Mouse (Mus musculus) midbrain, embryonic 10.5 days (tissue): ENCODE data around the gene Spata3. TPM values are rescaled to one million over a fixed set of nuclear protein-coding genes. Genes with fewer than 3 reads are reported as not detected.
A peak's percentile ranks its signal among the peaks of the same experiment; 100 is the strongest.

Experiments used
- DNase-seq: peaks from one replicate; pipeline ENCODE4 v3.0.0-alpha.2; 2017; ENCODE audit warnings: low spot score
- H3K27ac ChIP-seq: fragments of 300-500 bp; sonication (generic); replicated peaks from 2 replicates; pipeline ENCODE4 v1.5.1; 2016; ENCODE audit warnings: mild to moderate bottlenecking
- H3K27me3 ChIP-seq: fragments of 300-500 bp; sonication (generic); 2 replicates; pipeline ENCODE4 v1.6.1; 2016; ENCODE audit warnings: low read depth, mild to moderate bottlenecking; ENCODE audit not compliant: poor library complexity, severe bottlenecking
- H3K36me3 ChIP-seq: fragments of 300-500 bp; sonication (generic); 2 replicates; pipeline ENCODE4 v1.6.1; 2016; ENCODE audit warnings: mild to moderate bottlenecking, moderate library complexity
- H3K4me1 ChIP-seq: fragments of 300-500 bp; sonication (generic); 2 replicates; pipeline ENCODE4 v1.6.1; 2016
- H3K4me3 ChIP-seq: fragments of 300-500 bp; sonication (generic); 2 replicates; pipeline ENCODE4 v1.5.1; 2016; ENCODE audit warnings: mild to moderate bottlenecking, moderate library complexity
- H3K9me3 ChIP-seq: fragments of 300-500 bp; sonication (generic); replicated peaks from 2 replicates; pipeline ENCODE4 v1.6.1; 2016; ENCODE audit warnings: mild to moderate bottlenecking
- WGBS: fragments of 180-500 bp; shearing (Covaris S2); methylation state at CpG from one replicate; pipeline ENCODE4 v1.1.7; 2016; 5-methylcytosine and 5-hydroxymethylcytosine counted together
- polyA plus RNA-seq: library from polyadenylated mRNA; unstranded; fragments of >200 nt; fragmentation: Nextera tagmentation; extraction: Ambion mirVana; gene quantifications from 2 replicates; pipeline ENCODE4 v1.2.1, GENCODE M21; 2016

Spata3 gene
- polyA plus RNA-seq, 1 experiment from 2014 or later, result not detected

- DNase-seq, result no peak
- WGBS, result 59% methylated on average over 4 of the region's 4 CpGs
- peaks cover 64% of the 10 kb centered on the region for H3K27me3 ChIP-seq
- H3K4me1 ChIP-seq, result peaks cover 19% of the 10 kb centered on the region
- H3K27ac ChIP-seq, result no peak overlapping the region
- peaks cover 15% of the 10 kb centered on the region for H3K9me3 ChIP-seq
- no peaks in the 10 kb centered on the region for H3K36me3 ChIP-seq
- H3K4me3 ChIP-seq, result no peak overlapping the region
Measured at GRCm38 (mm10) chr1:86045056-86045455, 28.4 kb downstream of the Spata3 start.

- no peaks in the 10 kb centered on the region for H3K36me3 ChIP-seq
- WGBS, result under 1% methylated on average over 110 of the region's 110 CpGs
- peaks cover 12% of the 10 kb centered on the region for H3K9me3 ChIP-seq
- peak within 1 kb of the TSS; percentile 64 for H3K27ac ChIP-seq
- DNase-seq, result peak; percentile 73
- peaks cover 19% of the 10 kb centered on the region for H3K4me1 ChIP-seq
- peaks cover 64% of the 10 kb centered on the region for H3K27me3 ChIP-seq
- H3K4me3 ChIP-seq, result peak within 1 kb of the TSS; percentile 71
Measured at GRCm38 (mm10) chr1:86045848-86046805, 29.5 kb downstream of the Spata3 start, which contains the start of gene 2810459M11Rik. 2810459M11Rik (plus strand) TSS chr1:86045863.

- Histone ChIP-seq H3K4me3 (peak overlapping the region; percentile 71), H3K4me1 (peaks cover 19% of the 10 kb centered on the region), H3K27me3 (peaks cover 64% of the 10 kb centered on the region), H3K9me3 (peaks cover 4% of the 10 kb centered on the region; the same call in 1 of the 2 replicates), H3K36me3 (no peaks in the 10 kb centered on the region), H3K27ac (no peak overlapping the region)
- 5% methylated on average over 24 of the region's 24 CpGs for WGBS
- DNase-seq, result peak; percentile 20
Measured at GRCm38 (mm10) chr1:86046833-86047563, 30.4 kb downstream of the Spata3 start.

- no peak overlapping the region for H3K27ac ChIP-seq
- H3K36me3 ChIP-seq, result no peaks in the 10 kb centered on the region
- WGBS, result 79% methylated on average over 4 of the region's 4 CpGs
- DNase-seq, result no peak
- H3K4me3 ChIP-seq, result no peak overlapping the region
- no peaks in the 10 kb centered on the region for H3K9me3 ChIP-seq
- peaks cover 19% of the 10 kb centered on the region for H3K4me1 ChIP-seq
- H3K27me3 ChIP-seq, result peaks cover 60% of the 10 kb centered on the region
Measured at GRCm38 (mm10) chr1:86048231-86048630, 31.6 kb downstream of the Spata3 start.

- DNase-seq, result no peak
- H3K4me1 ChIP-seq, result peaks cover 19% of the 10 kb centered on the region
- H3K9me3 ChIP-seq, result no peaks in the 10 kb centered on the region
- H3K36me3 ChIP-seq, result no peaks in the 10 kb centered on the region
- H3K27ac ChIP-seq, result no peak overlapping the region
- WGBS, result 76% methylated on average over 3 of the region's 3 CpGs
- peaks cover 55% of the 10 kb centered on the region for H3K27me3 ChIP-seq
- H3K4me3 ChIP-seq, result no peak overlapping the region
Measured at GRCm38 (mm10) chr1:86048744-86049143, 32.1 kb downstream of the Spata3 start.

GRCm38 (mm10) chr1:86053198-86053921 is 36.7 kb downstream of the Spata3 start:
- H3K9me3 ChIP-seq, result no peaks in the 10 kb centered on the region
- H3K4me3 ChIP-seq, result no peak overlapping the region
- no peak overlapping the region for H3K27ac ChIP-seq
- H3K4me1 ChIP-seq, result no peaks in the 10 kb centered on the region
- 87% methylated on average over 12 of the region's 12 CpGs for WGBS
- H3K36me3 ChIP-seq, result no peaks in the 10 kb centered on the region
- no peak for DNase-seq
- peaks cover 9% of the 10 kb centered on the region for H3K27me3 ChIP-seq

GRCm38 (mm10) chr1:86054943-86055342 is 38.3 kb downstream of the Spata3 start:
- no peaks in the 10 kb centered on the region for H3K9me3 ChIP-seq
- WGBS, result 70% methylated on average over 3 of the region's 3 CpGs
- H3K27ac ChIP-seq, result no peak overlapping the region
- peaks cover 7% of the 10 kb centered on the region for H3K4me1 ChIP-seq
- H3K36me3 ChIP-seq, result no peaks in the 10 kb centered on the region
- no peaks in the 10 kb centered on the region for H3K27me3 ChIP-seq
- H3K4me3 ChIP-seq, result no peak overlapping the region
- no peak for DNase-seq

GRCm38 (mm10) chr1:86056284-86056683 is 39.7 kb downstream of the Spata3 start:
- Histone ChIP-seq H3K27me3 (no peaks in the 10 kb centered on the region), H3K4me3 (no peak overlapping the region), H3K9me3 (no peaks in the 10 kb centered on the region), H3K27ac (no peak overlapping the region), H3K36me3 (no peaks in the 10 kb centered on the region), H3K4me1 (peaks cover 7% of the 10 kb centered on the region)
- no peak for DNase-seq
- WGBS, result 88% methylated on average over 4 of the region's 4 CpGs

- Histone ChIP-seq H3K4me3 (peak overlapping the region; percentile 53), H3K9me3 (no peaks in the 10 kb centered on the region), H3K4me1 (peaks cover 7% of the 10 kb centered on the region), H3K36me3 (no peaks in the 10 kb centered on the region), H3K27ac (peak overlapping the region; percentile 82), H3K27me3 (no peaks in the 10 kb centered on the region)
- peak; percentile 93 for DNase-seq
- 12% methylated on average over 21 of the region's 21 CpGs for WGBS
Measured at GRCm38 (mm10) chr1:86058856-86059769, 42.5 kb downstream of the Spata3 start.

GRCm38 (mm10) chr1:86062523-86062922 is 45.9 kb downstream of the Spata3 start:
- Histone ChIP-seq H3K36me3 (peaks cover 13% of the 10 kb centered on the region), H3K4me1 (peaks cover 20% of the 10 kb centered on the region), H3K9me3 (peaks cover 9% of the 10 kb centered on the region; the same call in 1 of the 2 replicates), H3K27me3 (no peaks in the 10 kb centered on the region), H3K4me3 (no peak overlapping the region), H3K27ac (no peak overlapping the region)
- no peak for DNase-seq
- WGBS, result 88% methylated on average over 6 of the region's 6 CpGs

- peak; percentile 89 for DNase-seq
- H3K27me3 ChIP-seq, result no peaks in the 10 kb centered on the region
- peaks cover 14% of the 10 kb centered on the region for H3K4me1 ChIP-seq
- WGBS, result under 1% methylated on average over 47 of the region's 47 CpGs
- H3K9me3 ChIP-seq, result peaks cover 9% of the 10 kb centered on the region; the same call in 1 of the 2 replicates
- H3K36me3 ChIP-seq, result peaks cover 19% of the 10 kb centered on the region
- peak within 1 kb of the TSS; percentile 75 for H3K4me3 ChIP-seq
- H3K27ac ChIP-seq, result peak within 1 kb of the TSS; percentile 98
Measured at GRCm38 (mm10) chr1:86064271-86064991, 47.8 kb downstream of the Spata3 start, which contains the start of gene Psmd1. Psmd1 (plus strand) TSS chr1:86064387.
